Mouse (Mus musculus) layer of hippocampus, postnatal 10 days (tissue): ENCODE measurements around the gene Ggps1. TPM values are rescaled to one million over a fixed set of nuclear protein-coding genes. Genes with fewer than 3 reads are reported as not detected.

Source experiments
- total RNA-seq, 2 experiments: library from RNA; stranded (reverse); gene quantifications; 2 replicates each; pipeline ENCODE4 v1.2.3; 2021

Gene Ggps1
- total RNA-seq, 2 experiments from 2014 or later = 54.4 to 63.7 TPM

Other genes with a start within 250 kb of the Ggps1 start
- 10 to 100 TPM; 13.0 to 15.4 TPM for gene B3galnt2, start 109.0 kb downstream of the Ggps1 start, total RNA-seq
- gene Tbce, start 23.9 kb downstream of the Ggps1 start, total RNA-seq = 10 to 100 TPM; 67.2 to 83.9 TPM
- 10 to 100 TPM; 48.6 to 48.8 TPM for gene Arid4b, start 256 bp downstream of the Ggps1 start, total RNA-seq